Mouse (Mus musculus): ENCODE data around the gene Tcl1b3. TPM values are rescaled to one million over a fixed set of nuclear protein-coding genes. Genes with fewer than 3 reads are reported as not detected.
"Not testable (repeated sequence)": the region's sequence is repeated elsewhere in the genome, so short reads cannot be mapped to it uniquely, and the experiment has no call there.

Tcl1b3 gene
- polyA plus RNA-seq, 1 experiment from 2014 or later = not detected

GRCm38 (mm10) chr12:105176044-105176443 is 14.8 kb upstream of the Tcl1b3 start, which contains the start of gene Tcl1b5:
Tcl1b5 (plus strand) TSS chr12:105176344.
- H3K9ac ChIP-seq (ENCODE audit: low read length); H3K4me3 ChIP-seq (ENCODE audit: low read length); H3K27ac ChIP-seq (ENCODE audit: low read length); H3K27me3 ChIP-seq (ENCODE audit: control insufficient read depth, insufficient read depth, low read depth, low read length); ATAC-seq (ENCODE audit: low read depth); H3K4me1 ChIP-seq (replicated peaks; ENCODE audit: control insufficient read depth, insufficient read depth, low read length); H3K4me2 ChIP-seq (ENCODE audit: low read depth, low read length); H3K9me3 ChIP-seq (ENCODE audit: control insufficient read depth, low read length); H3K36me3 ChIP-seq (ENCODE audit: control insufficient read depth, insufficient read depth, low read length): not testable (repeated sequence)
- WGBS = 55% methylated on average over 3 of the region's 3 CpGs

GRCm38 (mm10) chr12:105181040-105181644 is 9.7 kb upstream of the Tcl1b3 start:
- H3K27me3 ChIP-seq (ENCODE audit: control insufficient read depth, insufficient read depth, low read depth, low read length); H3K4me3 ChIP-seq (ENCODE audit: low read length); H3K4me1 ChIP-seq (replicated peaks; ENCODE audit: control insufficient read depth, insufficient read depth, low read length); H3K9ac ChIP-seq (ENCODE audit: low read length); ATAC-seq (ENCODE audit: low read depth); H3K36me3 ChIP-seq (ENCODE audit: control insufficient read depth, insufficient read depth, low read length); H3K9me3 ChIP-seq (ENCODE audit: control insufficient read depth, low read length); H3K4me2 ChIP-seq (ENCODE audit: low read depth, low read length); H3K27ac ChIP-seq (ENCODE audit: low read length): not testable (repeated sequence)
- 57% methylated on average over 4 of the region's 4 CpGs for WGBS

GRCm38 (mm10) chr12:105188980-105189379 is 1.9 kb upstream of the Tcl1b3 start:
- ATAC-seq (ENCODE audit: low read depth); H3K4me1 ChIP-seq (replicated peaks; ENCODE audit: control insufficient read depth, insufficient read depth, low read length); H3K27me3 ChIP-seq (ENCODE audit: control insufficient read depth, insufficient read depth, low read depth, low read length); H3K9me3 ChIP-seq (ENCODE audit: control insufficient read depth, low read length); H3K4me2 ChIP-seq (ENCODE audit: low read depth, low read length); H3K36me3 ChIP-seq (ENCODE audit: control insufficient read depth, insufficient read depth, low read length); H3K9ac ChIP-seq (ENCODE audit: low read length); H3K27ac ChIP-seq (ENCODE audit: low read length); H3K4me3 ChIP-seq (ENCODE audit: low read length): not testable (repeated sequence)
- WGBS = 37% methylated on average over 2 of the region's 2 CpGs

GRCm38 (mm10) chr12:105199684-105200497 is 9.0 kb downstream of the Tcl1b3 start:
- not testable (repeated sequence) for H3K4me2 ChIP-seq (ENCODE audit: low read depth, low read length); ATAC-seq (ENCODE audit: low read depth); H3K9ac ChIP-seq (ENCODE audit: low read length); H3K9me3 ChIP-seq (ENCODE audit: control insufficient read depth, low read length); H3K4me3 ChIP-seq (ENCODE audit: low read length); H3K27ac ChIP-seq (ENCODE audit: low read length); H3K27me3 ChIP-seq (ENCODE audit: control insufficient read depth, insufficient read depth, low read depth, low read length); H3K4me1 ChIP-seq (replicated peaks; ENCODE audit: control insufficient read depth, insufficient read depth, low read length); H3K36me3 ChIP-seq (ENCODE audit: control insufficient read depth, insufficient read depth, low read length)
- 64% methylated on average over 7 of the region's 7 CpGs for WGBS

GRCm38 (mm10) chr12:105201657-105202056 is 10.8 kb downstream of the Tcl1b3 start, which contains the start of gene Tcl1b4:
Tcl1b4 (plus strand) TSS chr12:105201957.
- H3K36me3 ChIP-seq (ENCODE audit: control insufficient read depth, insufficient read depth, low read length); H3K9ac ChIP-seq (ENCODE audit: low read length); H3K9me3 ChIP-seq (ENCODE audit: control insufficient read depth, low read length); H3K4me2 ChIP-seq (ENCODE audit: low read depth, low read length); H3K4me3 ChIP-seq (ENCODE audit: low read length); H3K27ac ChIP-seq (ENCODE audit: low read length); H3K4me1 ChIP-seq (replicated peaks; ENCODE audit: control insufficient read depth, insufficient read depth, low read length); ATAC-seq (ENCODE audit: low read depth); H3K27me3 ChIP-seq (ENCODE audit: control insufficient read depth, insufficient read depth, low read depth, low read length): not testable (repeated sequence)
- 80% methylated on average over 1 of the region's 1 CpGs for WGBS

GRCm38 (mm10) chr12:105207071-105207470 is 16.2 kb downstream of the Tcl1b3 start:
- Histone ChIP-seq H3K4me2 (ENCODE audit: low read depth, low read length) (no peak overlapping the region), H3K27me3 (ENCODE audit: control insufficient read depth, insufficient read depth, low read depth, low read length) (no peaks in the 10 kb centered on the region), H3K9ac (ENCODE audit: low read length) (no peak overlapping the region), H3K36me3 (ENCODE audit: control insufficient read depth, insufficient read depth, low read length) (no peaks in the 10 kb centered on the region), H3K27ac (ENCODE audit: low read length) (no peak overlapping the region), H3K9me3 (ENCODE audit: control insufficient read depth, low read length) (no peaks in the 10 kb centered on the region), H3K4me1 (replicated peaks; ENCODE audit: control insufficient read depth, insufficient read depth, low read length) (no peaks in the 10 kb centered on the region), H3K4me3 (ENCODE audit: low read length) (no peak overlapping the region)
- no peak for ATAC-seq (ENCODE audit: low read depth)
- 67% methylated on average over 1 of the region's 1 CpGs for WGBS

GRCm38 (mm10) chr12:105208441-105208840 is 17.6 kb downstream of the Tcl1b3 start:
- Histone ChIP-seq H3K9me3 (ENCODE audit: control insufficient read depth, low read length) (no peaks in the 10 kb centered on the region), H3K4me2 (ENCODE audit: low read depth, low read length) (no peak overlapping the region), H3K4me3 (ENCODE audit: low read length) (no peak overlapping the region), H3K27ac (ENCODE audit: low read length) (no peak overlapping the region), H3K9ac (ENCODE audit: low read length) (no peak overlapping the region), H3K36me3 (ENCODE audit: control insufficient read depth, insufficient read depth, low read length) (no peaks in the 10 kb centered on the region), H3K27me3 (ENCODE audit: control insufficient read depth, insufficient read depth, low read depth, low read length) (no peaks in the 10 kb centered on the region), H3K4me1 (replicated peaks; ENCODE audit: control insufficient read depth, insufficient read depth, low read length) (no peaks in the 10 kb centered on the region)
- no peak for ATAC-seq (ENCODE audit: low read depth)
- WGBS = 89% methylated on average over 1 of the region's 1 CpGs

- Histone ChIP-seq H3K27me3 (ENCODE audit: control insufficient read depth, insufficient read depth, low read depth, low read length) (no peaks in the 10 kb centered on the region), H3K9me3 (ENCODE audit: control insufficient read depth, low read length) (no peaks in the 10 kb centered on the region), H3K27ac (ENCODE audit: low read length) (no peak overlapping the region), H3K4me1 (replicated peaks; ENCODE audit: control insufficient read depth, insufficient read depth, low read length) (no peaks in the 10 kb centered on the region), H3K4me3 (ENCODE audit: low read length) (no peak overlapping the region), H3K9ac (ENCODE audit: low read length) (no peak overlapping the region), H3K36me3 (ENCODE audit: control insufficient read depth, insufficient read depth, low read length) (no peaks in the 10 kb centered on the region), H3K4me2 (ENCODE audit: low read depth, low read length) (no peak overlapping the region)
- 88% methylated on average over 7 of the region's 7 CpGs for WGBS
- ATAC-seq (ENCODE audit: low read depth) = no peak
These were observed 18.4 kb downstream of the Tcl1b3 start for GRCm38 (mm10) chr12:105209231-105209630.

- H3K4me1 ChIP-seq (replicated peaks; ENCODE audit: control insufficient read depth, insufficient read depth, low read length) = no peaks in the 10 kb centered on the region
- H3K36me3 ChIP-seq (ENCODE audit: control insufficient read depth, insufficient read depth, low read length) = no peaks in the 10 kb centered on the region
- no peak overlapping the region for H3K4me2 ChIP-seq (ENCODE audit: low read depth, low read length)
- H3K9me3 ChIP-seq (ENCODE audit: control insufficient read depth, low read length) = no peaks in the 10 kb centered on the region
- H3K4me3 ChIP-seq (ENCODE audit: low read length) = no peak overlapping the region
- H3K27me3 ChIP-seq (ENCODE audit: control insufficient read depth, insufficient read depth, low read depth, low read length) = no peaks in the 10 kb centered on the region
- no peak overlapping the region for H3K27ac ChIP-seq (ENCODE audit: low read length)
- no peak for ATAC-seq (ENCODE audit: low read depth)
- H3K9ac ChIP-seq (ENCODE audit: low read length) = no peak overlapping the region
- WGBS = 72% methylated on average over 7 of the region's 7 CpGs
These were observed 26.4 kb downstream of the Tcl1b3 start for GRCm38 (mm10) chr12:105217101-105217760.

Data from lung, embryonic 16.5 days (tissue).